Mouse (Mus musculus): Measurements from ENCODE around the gene Unc45a. TPM values are rescaled to one million over a fixed set of nuclear protein-coding genes. Genes with fewer than 3 reads are reported as not detected.

Gene Unc45a
- total and polyA plus RNA-seq, 3 experiments: 7.9 to 21.8 (median 16.8) TPM

DNA sequence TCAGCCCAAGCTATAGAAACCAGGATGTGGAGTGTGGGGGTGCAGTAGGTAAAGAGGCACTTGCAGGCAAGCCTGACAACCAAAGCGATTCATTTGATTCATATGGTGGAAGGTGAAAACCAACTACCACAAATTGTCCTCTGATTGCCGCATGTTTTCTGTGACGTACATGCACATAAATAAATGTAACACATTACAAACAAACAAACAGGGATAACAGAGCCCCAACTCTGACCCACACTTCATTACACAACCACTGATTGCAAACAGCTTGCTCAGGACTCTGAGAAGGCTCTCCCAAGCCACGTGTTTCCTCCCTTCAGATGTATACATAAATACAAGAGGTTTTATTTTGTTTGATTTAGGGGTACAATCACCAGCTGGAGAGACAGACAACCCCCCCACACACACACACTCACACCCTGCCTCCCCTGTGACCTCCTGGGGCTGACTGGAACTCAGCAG, 29.2 kb upstream of the Unc45a start:
- DNase-seq (ENCODE audit: extremely low read depth): no peak
- H3K79me2 ChIP-seq (replicated peaks; ENCODE audit: control insufficient read depth, extremely low read depth, insufficient read depth, poor library complexity, severe bottlenecking): peaks cover 6% of the 10 kb centered on the region
- H3K27me3 ChIP-seq (replicated peaks): no peaks in the 10 kb centered on the region
- dilution Hi-C loops (cut with MboI; ENCODE audit: extremely low pct_ligation_motif_present, extremely low pct_unique_long_range_greater_than_20kb, low sequenced_read_pairs) (no loop called here), in situ Hi-C loops (cut with MboI; ENCODE audit: low pct_ligation_motif_present, low pct_unique_long_range_greater_than_20kb, low sequenced_read_pairs) (loop anchor here (10.0 kb wide), 1 partner anchor 225 kb away; no protein-coding TSS in a partner anchor)
- peaks cover 16 to 62% of the 10 kb centered on the region in 2 experiments for H3K4me1 ChIP-seq (ENCODE audit: control insufficient read depth in 1 of 2, insufficient read depth in 2 of 2)
- TF ChIP-seq MYC (IDR thresholded peaks at IDR 0.05; ENCODE audit: low read depth, low read length) (peak; percentile 62; the same call in 1 of the 2 replicates), MAX (IDR thresholded peaks at IDR 0.05; ENCODE audit: low read length) (peak; percentile 81), MEF2A (IDR thresholded peaks at IDR 0.05; ENCODE audit: borderline replicate concordance, low read depth, low read length) (no peak), UBTF (IDR thresholded peaks at IDR 0.05; ENCODE audit: low read depth, low read length) (0 out of 2 replicates have a peak, but pooled peaks have one; percentile 0), BHLHE40 (IDR thresholded peaks at IDR 0.05; ENCODE audit: low read depth, low read length) (no peak), MXI1 (IDR thresholded peaks at IDR 0.05; ENCODE audit: low read depth, low read length) (peak; percentile 81; the same call in 1 of the 2 replicates)
- peak overlapping the region; percentile 74 for H3K27ac ChIP-seq (ENCODE audit: insufficient read depth, low read depth)
- H3K4me2 ChIP-seq (ENCODE audit: insufficient read depth, low read depth, poor library complexity, severe bottlenecking): peak overlapping the region; percentile 80
- H3K4me3 ChIP-seq (replicated peaks in 1 of 3; ENCODE audit: low read depth in 2 of 3, low read length in 2 of 3, poor library complexity in 1 of 3): peak overlapping the region; percentile 81 to 93 (median 88)
- no peaks in the 10 kb centered on the region for H3K9me3 ChIP-seq (replicated peaks; ENCODE audit: low read length)
- peak overlapping the region; percentile 95 for H3K9ac ChIP-seq (ENCODE audit: insufficient read depth, low read depth)
- peaks cover 30 to 31% of the 10 kb centered on the region in 2 experiments for H3K36me3 ChIP-seq (replicated peaks in 1 of 2; ENCODE audit: control insufficient read depth in 1 of 2, insufficient read depth in 1 of 2, low read length in 1 of 2)

DNA sequence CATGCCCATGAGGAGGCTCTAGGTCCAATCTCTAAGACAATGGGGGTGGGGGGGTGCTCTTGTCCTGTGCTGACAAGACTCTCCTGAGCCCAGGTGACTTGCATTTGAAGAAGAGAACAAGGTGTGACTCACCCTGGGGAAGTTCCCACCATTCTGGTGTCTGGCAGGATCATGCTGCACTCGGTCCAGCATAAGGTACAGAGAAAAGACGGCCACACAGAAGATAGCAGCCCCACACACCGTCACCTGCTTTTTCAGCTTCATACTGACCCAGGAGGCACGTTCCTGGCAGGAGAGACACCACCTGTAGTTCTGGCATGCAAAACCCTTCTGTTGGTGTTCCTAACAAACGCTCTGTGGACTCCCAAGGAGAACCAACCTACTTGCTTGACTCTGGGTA, 28.7 kb upstream of the Unc45a start:
- dilution Hi-C loops (cut with MboI; ENCODE audit: extremely low pct_ligation_motif_present, extremely low pct_unique_long_range_greater_than_20kb, low sequenced_read_pairs) (no loop called here), in situ Hi-C loops (cut with MboI; ENCODE audit: low pct_ligation_motif_present, low pct_unique_long_range_greater_than_20kb, low sequenced_read_pairs) (no loop called here)
- Histone ChIP-seq H3K4me3 (replicated peaks in 1 of 3; ENCODE audit: low read depth in 2 of 3, low read length in 2 of 3, poor library complexity in 1 of 3) (peak overlapping the region; percentile 81 to 93 (median 88)), H3K36me3 (replicated peaks in 1 of 2; ENCODE audit: control insufficient read depth in 1 of 2, insufficient read depth in 1 of 2, low read length in 1 of 2) (peaks cover 33 to 35% of the 10 kb centered on the region in 2 experiments), H3K9ac (ENCODE audit: insufficient read depth, low read depth) (peak overlapping the region; percentile 95), H3K27me3 (replicated peaks) (no peaks in the 10 kb centered on the region), H3K79me2 (replicated peaks; ENCODE audit: control insufficient read depth, extremely low read depth, insufficient read depth, poor library complexity, severe bottlenecking) (peaks cover 6% of the 10 kb centered on the region), H3K4me2 (ENCODE audit: insufficient read depth, low read depth, poor library complexity, severe bottlenecking) (peak overlapping the region; percentile 80), H3K4me1 (ENCODE audit: control insufficient read depth in 1 of 2, insufficient read depth in 2 of 2) (peaks cover 12 to 56% of the 10 kb centered on the region in 2 experiments), H3K9me3 (replicated peaks; ENCODE audit: low read length) (no peaks in the 10 kb centered on the region), H3K27ac (ENCODE audit: insufficient read depth, low read depth) (peak overlapping the region; percentile 74)
- TF ChIP-seq SIN3A (IDR thresholded peaks at IDR 0.05; ENCODE audit: low read length) (peak; percentile 7; the same call in 1 of the 2 replicates), POLR2A (IDR thresholded peaks at IDR 0.05; ENCODE audit: low read depth, low read length) (peak; percentile 1; the same call in 1 of the 2 replicates), RCOR1 (conservative IDR thresholded peaks at IDR 0.05; ENCODE audit: low read depth, low read length) (no peak), POLR2AphosphoS2 (IDR thresholded peaks at IDR 0.05; ENCODE audit: low read depth, low read length) (no peak)
- DNase-seq (ENCODE audit: extremely low read depth): no peak

DNA sequence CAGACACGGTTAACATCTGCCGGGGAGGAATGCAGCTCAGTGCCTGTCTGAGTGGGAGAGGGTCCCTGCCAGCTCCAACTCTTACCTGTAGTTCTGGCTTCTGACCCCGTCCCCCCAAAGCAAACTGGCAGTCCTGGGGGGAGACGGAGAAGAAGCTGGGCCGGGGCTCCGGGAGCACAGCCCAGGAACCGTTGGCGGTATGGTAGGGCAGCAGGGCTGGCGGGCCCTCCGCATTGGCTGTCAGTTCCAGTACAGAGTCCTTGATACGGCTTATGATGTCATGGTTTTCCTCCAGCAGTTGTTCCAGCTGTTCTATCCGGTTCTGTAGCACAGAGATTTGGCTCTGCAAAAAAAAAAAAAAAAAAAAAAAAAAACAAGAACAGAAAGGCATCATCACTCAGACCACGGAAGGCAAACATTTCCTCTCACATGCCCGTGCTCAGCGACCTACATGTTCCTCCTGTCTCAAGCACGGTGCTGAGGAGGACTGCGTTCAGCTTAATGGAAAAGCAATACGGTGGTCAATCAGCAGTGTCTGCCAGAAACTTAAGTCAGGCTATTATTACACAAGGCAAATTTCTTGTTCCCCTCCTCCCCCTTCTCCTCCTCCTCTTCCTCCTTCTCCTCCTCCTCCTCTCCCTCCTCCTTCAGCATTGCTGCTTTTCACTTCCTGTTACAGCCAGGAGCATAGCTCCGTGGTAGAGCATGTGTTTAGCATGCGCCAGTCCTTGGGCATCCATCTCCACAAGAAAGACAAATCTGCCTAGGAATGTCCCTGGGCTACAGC, 28.0 kb upstream of the Unc45a start:
- H3K4me1 ChIP-seq (ENCODE audit: control insufficient read depth in 1 of 2, insufficient read depth in 2 of 2): peaks cover 10 to 50% of the 10 kb centered on the region in 2 experiments
- in situ Hi-C loops (cut with MboI; ENCODE audit: low pct_ligation_motif_present, low pct_unique_long_range_greater_than_20kb, low sequenced_read_pairs) (no loop called here), dilution Hi-C loops (cut with MboI; ENCODE audit: extremely low pct_ligation_motif_present, extremely low pct_unique_long_range_greater_than_20kb, low sequenced_read_pairs) (no loop called here)
- no peaks in the 10 kb centered on the region for H3K27me3 ChIP-seq (replicated peaks)
- peaks cover 37 to 42% of the 10 kb centered on the region in 2 experiments for H3K36me3 ChIP-seq (replicated peaks in 1 of 2; ENCODE audit: control insufficient read depth in 1 of 2, insufficient read depth in 1 of 2, low read length in 1 of 2)
- peaks cover 6% of the 10 kb centered on the region for H3K79me2 ChIP-seq (replicated peaks; ENCODE audit: control insufficient read depth, extremely low read depth, insufficient read depth, poor library complexity, severe bottlenecking)
- peak overlapping the region; percentile 74 for H3K27ac ChIP-seq (ENCODE audit: insufficient read depth, low read depth)
- no peaks in the 10 kb centered on the region for H3K9me3 ChIP-seq (replicated peaks; ENCODE audit: low read length)
- peak overlapping the region; percentile 80 for H3K4me2 ChIP-seq (ENCODE audit: insufficient read depth, low read depth, poor library complexity, severe bottlenecking)
- H3K9ac ChIP-seq (ENCODE audit: insufficient read depth, low read depth): peak overlapping the region; percentile 95
- H3K4me3 ChIP-seq (replicated peaks in 1 of 3; ENCODE audit: low read depth in 2 of 3, low read length in 2 of 3, poor library complexity in 1 of 3): peak overlapping the region; percentile 81 to 93 (median 88)
- DNase-seq (ENCODE audit: extremely low read depth): peak; percentile 72
- no peak for TF ChIP-seq SMC3 (IDR thresholded peaks at IDR 0.05; ENCODE audit: low read depth, low read length)
- no peak; the same call in none of the 2 replicates for TF ChIP-seq SIN3A (IDR thresholded peaks at IDR 0.05; ENCODE audit: low read length)
- TF ChIP-seq UBTF (IDR thresholded peaks at IDR 0.05; ENCODE audit: low read depth, low read length): 0 out of 2 replicates have a peak, but pooled peaks have one; percentile 65
- no peak for TF ChIP-seq CHD1 (IDR thresholded peaks at IDR 0.05; ENCODE audit: low read depth, low read length)
- TF ChIP-seq MAFK (IDR thresholded peaks at IDR 0.05; ENCODE audit: insufficient replicate concordance, low read length): no peak
- no peak for TF ChIP-seq CHD2 (IDR thresholded peaks at IDR 0.05; ENCODE audit: low read length)
- no peak for TF ChIP-seq RAD21 (IDR thresholded peaks at IDR 0.05; ENCODE audit: low read depth, low read length)
- TF ChIP-seq ZKSCAN1 (IDR thresholded peaks at IDR 0.05; ENCODE audit: borderline replicate concordance, low read depth, low read length): no peak
- TF ChIP-seq ETS1 (conservative IDR thresholded peaks at IDR 0.05; ENCODE audit: low read depth, low read length): peak; percentile 28
- TF ChIP-seq MYC (IDR thresholded peaks at IDR 0.05; ENCODE audit: low read depth, low read length): peak; percentile 93
- peak; percentile 7; the same call in 1 of the 2 replicates for TF ChIP-seq TCF12 (IDR thresholded peaks at IDR 0.05; ENCODE audit: low read depth, low read length)
- no peak; the same call in 1 of the 2 replicates for TF ChIP-seq MAZ (IDR thresholded peaks at IDR 0.05; ENCODE audit: low read depth, low read length)
- TF ChIP-seq POLR2A (IDR thresholded peaks at IDR 0.05; ENCODE audit: low read depth, low read length): peak; percentile 57
- TF ChIP-seq USF2 (conservative IDR thresholded peaks at IDR 0.05; ENCODE audit: low read depth, low read length): no peak
- 0 out of 2 replicates have a peak, but pooled peaks have one; percentile 31 for TF ChIP-seq NELFE (IDR thresholded peaks at IDR 0.05; ENCODE audit: low read depth, low read length)
- no peak for TF ChIP-seq GABPA (IDR thresholded peaks at IDR 0.05; ENCODE audit: insufficient replicate concordance, low read depth, low read length)
